Mouse (Mus musculus) limb, embryonic 14.5 days (tissue): ENCODE results near the gene Ddx55. TPM values are rescaled to one million over a fixed set of nuclear protein-coding genes. Genes with fewer than 3 reads are reported as not detected.

Experiments
- ATAC-seq: fragments of 200-750 bp; cut with Nextera tagmentation; 2 replicates; pipeline ENCODE4 v1.8.0; 2017; ENCODE audit warnings: low read depth, moderate number of reproducible peaks, moderate TSS enrichment; ENCODE audit not compliant: low FRiP score
- DNase-seq: peaks from one replicate; pipeline ENCODE4 v3.0.0-alpha.2; 2015; ENCODE audit warnings: low spot score
- H3K27ac ChIP-seq: fragments of 300-500 bp; sonication (generic); replicated peaks from 2 replicates; pipeline ENCODE4 v1.5.1; 2014; ENCODE audit warnings: low read depth, mild to moderate bottlenecking, low read length, moderate library complexity, mixed read lengths
- H3K27me3 ChIP-seq: fragments of 300-500 bp; sonication (generic); 2 replicates; pipeline ENCODE4 v1.6.1; 2014; ENCODE audit warnings: low read length, mixed read lengths; ENCODE audit not compliant: control insufficient read depth, insufficient read depth
- H3K36me3 ChIP-seq: fragments of 300-500 bp; sonication (generic); 2 replicates; pipeline ENCODE4 v1.6.1; 2014; ENCODE audit warnings: mild to moderate bottlenecking, low read length, moderate library complexity, mixed read lengths; ENCODE audit not compliant: control insufficient read depth, insufficient read depth
- H3K4me1 ChIP-seq: fragments of 300-500 bp; sonication (generic); 2 replicates; pipeline ENCODE4 v1.6.1; 2014; ENCODE audit warnings: antibody characterized with exemption, low read length, mixed read lengths; ENCODE audit not compliant: control insufficient read depth, insufficient read depth
- H3K4me2 ChIP-seq: fragments of 300-500 bp; sonication (generic); replicated peaks from 2 replicates; pipeline ENCODE4 v1.6.1; 2014; ENCODE audit warnings: low read depth, mild to moderate bottlenecking, low read length, moderate library complexity; ENCODE audit not compliant: severe bottlenecking
- H3K4me3 ChIP-seq: fragments of 300-500 bp; sonication (generic); replicated peaks from 2 replicates; pipeline ENCODE4 v1.5.1; 2014; ENCODE audit warnings: low read length
- H3K9ac ChIP-seq: fragments of 300-500 bp; sonication (generic); 2 replicates; pipeline ENCODE4 v1.6.1; 2014; ENCODE audit warnings: mild to moderate bottlenecking, low read depth, low read length, moderate library complexity; ENCODE audit not compliant: severe bottlenecking
- H3K9me3 ChIP-seq: fragments of 300-500 bp; sonication (generic); 2 replicates; pipeline ENCODE4 v1.6.1; 2016; ENCODE audit warnings: low read length; ENCODE audit not compliant: control insufficient read depth
- POLR2A ChIP-seq: fragments of 200-500 bp; IDR thresholded peaks from 2 replicates; pipeline ENCODE4 v1.8.0; 2012; ENCODE audit warnings: inconsistent platforms, mild to moderate bottlenecking, moderate library complexity, borderline replicate concordance; ENCODE audit not compliant: insufficient read depth, insufficient read length; ENCODE audit errors: extremely low read depth
- WGBS: fragments of 180-500 bp; shearing (Covaris S2); extraction: QIAGEN DNeasy Blood & Tissue Kit; methylation state at CpG from one replicate; pipeline ENCODE4 v1.1.7; 2014; 5-methylcytosine and 5-hydroxymethylcytosine counted together
- polyA plus RNA-seq, 2 experiments: library from polyadenylated mRNA; depleted of rRNA in 1 of 2; stranded (reverse) in 1 of 2; unstranded in 1 of 2; fragments of >200 nt; fragmentation: Nextera tagmentation in 1 of 2; extraction: Ambion mirVana in 1 of 2; gene quantifications; 2 replicates each; pipeline versions ENCODE4 v1.2.1 to v1.2.3; 2012 to 2014

The Ddx55 gene
- polyA plus RNA-seq, 2 experiments = 11.9 to 22.0 TPM

DNA sequence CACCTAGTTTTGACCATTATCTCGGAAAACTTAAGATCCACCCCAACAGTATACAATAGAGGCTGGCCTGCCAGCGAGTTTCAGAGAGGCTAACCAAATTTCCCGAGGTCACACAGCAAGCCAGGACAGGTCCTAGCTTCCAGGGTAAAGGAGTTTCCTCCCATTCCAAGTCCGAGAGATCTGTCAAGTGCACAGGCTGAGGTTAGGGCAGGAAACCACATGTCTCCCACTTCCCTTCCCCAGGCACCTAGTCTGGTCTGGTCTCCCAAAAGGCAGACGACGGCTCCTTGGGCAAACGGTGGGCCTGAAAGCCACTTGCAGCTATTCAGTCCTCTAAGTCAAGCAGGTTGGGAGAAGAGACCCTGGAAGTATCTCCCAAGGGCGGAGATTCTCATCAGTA is 23.0 kb upstream of the Ddx55 start:
- ATAC-seq (no peak), DNase-seq (no peak)
- Histone ChIP-seq H3K4me2 (peak overlapping the region; percentile 69), H3K36me3 (peaks cover 5% of the 10 kb centered on the region), H3K4me3 (peak overlapping the region; percentile 59), H3K9ac (peak overlapping the region; percentile 76), H3K27me3 (no peaks in the 10 kb centered on the region), H3K9me3 (no peaks in the 10 kb centered on the region), H3K27ac (no peak overlapping the region), H3K4me1 (peaks cover 30% of the 10 kb centered on the region)
- TF ChIP-seq POLR2A = no peak
- 48% methylated on average over 8 of the region's 8 CpGs for WGBS

GRCm38 (mm10) chr5:124530655-124531582 is 21.7 kb upstream of the Ddx55 start, which contains the start of gene Rilpl1:
Rilpl1 (minus strand) TSS chr5:124531391.
- 2% methylated on average over 68 of the region's 96 CpGs for WGBS
- DNase-seq = peak; percentile 87
- Histone ChIP-seq H3K36me3 (peaks cover 3% of the 10 kb centered on the region; the same call in 1 of the 2 replicates), H3K9me3 (no peaks in the 10 kb centered on the region), H3K4me3 (peak within 1 kb of the TSS; percentile 59), H3K4me1 (peaks cover 30% of the 10 kb centered on the region), H3K27me3 (no peaks in the 10 kb centered on the region), H3K27ac (peak within 1 kb of the TSS; percentile 80), H3K9ac (peak within 1 kb of the TSS; percentile 76), H3K4me2 (peak within 1 kb of the TSS; percentile 69)
- peak; percentile 96 for ATAC-seq
- TF ChIP-seq POLR2A = peak; percentile 33; the same call in 1 of the 2 replicates

DNA sequence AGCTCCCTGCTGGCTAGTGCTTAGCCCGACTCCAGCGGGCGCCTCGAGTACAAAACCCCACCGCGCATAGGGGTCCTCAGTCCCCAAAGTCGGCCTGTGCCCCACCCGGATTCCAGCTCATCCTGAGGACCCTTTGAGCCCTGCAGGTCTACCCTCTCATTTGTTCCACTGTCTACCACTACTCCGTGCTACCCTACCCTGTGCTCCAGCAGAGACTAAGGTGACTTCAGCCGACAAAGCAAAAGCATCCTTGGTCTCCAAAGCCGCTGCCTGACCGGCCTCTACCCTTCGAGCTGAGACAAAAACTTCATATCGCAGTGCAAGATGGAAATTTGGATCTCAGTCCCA is 21.1 kb upstream of the Ddx55 start:
- Histone ChIP-seq H3K36me3 (peaks cover 1% of the 10 kb centered on the region; the same call in 1 of the 2 replicates), H3K27me3 (no peaks in the 10 kb centered on the region), H3K27ac (peak overlapping the region; percentile 80), H3K4me1 (peaks cover 30% of the 10 kb centered on the region), H3K9me3 (no peaks in the 10 kb centered on the region), H3K4me2 (peak overlapping the region; percentile 69), H3K9ac (peak overlapping the region; percentile 76), H3K4me3 (peak overlapping the region; percentile 59)
- ATAC-seq (peak; percentile 14), DNase-seq (no peak)
- WGBS = 13% methylated on average over 13 of the region's 14 CpGs
- no peak; the same call in 1 of the 2 replicates for TF ChIP-seq POLR2A

- TF ChIP-seq POLR2A = no peak
- ATAC-seq = no peak
- no peaks in the 10 kb centered on the region for H3K27me3 ChIP-seq
- H3K36me3 ChIP-seq = no peaks in the 10 kb centered on the region
- no peak overlapping the region for H3K27ac ChIP-seq
- no peak overlapping the region for H3K4me2 ChIP-seq
- no peak overlapping the region for H3K9ac ChIP-seq
- 37% methylated on average over 7 of the region's 7 CpGs for WGBS
- DNase-seq = no peak
- H3K4me3 ChIP-seq = 0 out of 2 replicates have a peak overlapping the region, but pooled peaks have one; percentile 59
- H3K9me3 ChIP-seq = no peaks in the 10 kb centered on the region
- peaks cover 30% of the 10 kb centered on the region for H3K4me1 ChIP-seq
These were observed 20.2 kb upstream of the Ddx55 start for GRCm38 (mm10) chr5:124532451-124532850.

DNA sequence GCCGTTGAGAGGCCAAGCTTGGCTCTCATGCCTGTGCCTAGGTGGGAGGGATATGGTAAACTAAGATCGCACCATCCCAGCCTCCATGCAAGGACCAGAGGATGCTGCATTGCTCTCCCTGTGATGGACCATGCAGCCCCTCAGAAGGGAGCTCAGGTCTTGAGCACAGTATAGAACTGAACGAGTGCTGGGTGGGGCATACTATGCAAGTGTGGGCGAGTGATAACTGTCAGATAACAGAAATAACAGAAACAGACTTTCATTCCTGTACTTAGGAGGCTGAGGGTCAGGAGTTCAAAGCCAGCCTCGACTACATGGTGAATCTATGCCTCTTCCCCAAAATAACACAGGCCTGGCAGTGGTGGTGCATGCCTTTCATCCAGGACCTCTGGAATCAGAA is 17.6 kb upstream of the Ddx55 start:
- no peak for TF ChIP-seq POLR2A
- Histone ChIP-seq H3K4me2 (no peak overlapping the region), H3K9ac (no peak overlapping the region), H3K4me3 (no peak overlapping the region), H3K4me1 (peaks cover 11% of the 10 kb centered on the region; the same call in 1 of the 2 replicates), H3K9me3 (no peaks in the 10 kb centered on the region), H3K36me3 (no peaks in the 10 kb centered on the region), H3K27me3 (no peaks in the 10 kb centered on the region), H3K27ac (no peak overlapping the region)
- no peak for DNase-seq
- no peak for ATAC-seq
- 65% methylated on average over 5 of the region's 5 CpGs for WGBS
